Mouse (Mus musculus): ENCODE measurements around the gene St6galnac4.

GRCm38 (mm10) chr2:32608141-32608777 lies 21.4 kb downstream of the St6galnac4 start:
- TF ChIP-seq POLR2A (IDR thresholded peaks at IDR 0.05; ENCODE audit: extremely low read depth, insufficient read depth, low read length): 0 out of 2 replicates have a peak, but pooled peaks have one; percentile 15
- no peak for TF ChIP-seq CTCF (IDR thresholded peaks at IDR 0.05; ENCODE audit: low read depth, low read length)
